Mouse (Mus musculus) liver, adult (tissue): ENCODE data around the gene Trpm6.

ENCODE experiments used
- GATA4 ChIP-seq: IDR thresholded peaks from 2 replicates; pipeline ENCODE4 v1.6.1; 2014; ENCODE audit warnings: mild to moderate bottlenecking, low read length; ENCODE audit not compliant: insufficient replicate concordance

Gene Trpm6

DNA sequence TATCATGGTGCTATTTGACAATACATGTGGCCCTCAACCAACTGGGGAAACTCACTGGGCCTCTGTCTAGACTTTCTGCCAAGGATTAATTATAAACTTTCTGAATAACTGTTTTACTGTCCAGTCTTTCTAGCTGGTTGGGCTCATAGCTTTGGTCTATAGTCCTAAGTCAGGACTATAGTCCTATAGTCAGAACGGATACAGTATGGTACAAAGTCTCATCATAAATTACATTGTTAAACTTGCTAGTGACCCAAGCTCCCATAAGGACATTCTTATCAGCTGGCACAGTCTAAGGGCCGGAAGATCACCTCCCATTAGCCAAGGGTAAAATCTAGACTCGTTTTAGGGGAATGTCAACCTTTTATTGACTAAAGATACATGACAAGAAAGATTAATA is 155.7 kb downstream of the Trpm6 start:
- no peak for TF ChIP-seq GATA4

- no peak for TF ChIP-seq GATA4
Measured at GRCm38 (mm10) chr19:18909641-18910040, 159.9 kb downstream of the Trpm6 start.

GRCm38 (mm10) chr19:18911755-18912340 is 162.1 kb downstream of the Trpm6 start:
- no peak for TF ChIP-seq GATA4

DNA sequence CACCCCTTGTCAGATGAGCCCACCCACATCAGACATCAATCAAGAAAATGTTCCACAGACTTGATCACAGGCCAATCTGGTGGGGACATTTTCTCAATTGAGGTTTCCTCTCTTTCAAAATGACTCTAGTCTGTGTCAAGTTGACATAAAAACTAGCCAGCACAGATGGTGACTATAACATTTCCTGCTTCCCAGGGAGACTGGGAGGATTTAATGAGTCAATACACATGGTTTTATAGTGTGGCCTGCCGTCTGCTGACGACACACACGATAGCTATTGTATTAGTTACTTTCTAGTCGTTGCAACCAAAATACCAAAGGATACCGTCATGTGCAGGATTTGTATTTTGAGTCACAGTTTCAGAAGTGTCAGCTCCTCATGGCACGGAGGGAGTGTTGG is 191.6 kb downstream of the Trpm6 start:
- TF ChIP-seq GATA4, result no peak
